Mouse (Mus musculus) megakaryocyte, embryonic 14.5 days (primary cell): ENCODE data around the gene Wdr78.

Experiments
- FLI1 ChIP-seq: IDR thresholded peaks from 2 replicates; pipeline ENCODE4 v1.6.1; 2012; ENCODE audit warnings: low read length, inconsistent platforms, mixed read lengths
- GATA1 ChIP-seq: IDR thresholded peaks from 3 replicates; pipeline ENCODE4 v1.6.1; 2012; ENCODE audit warnings: mixed read lengths, low read length, inconsistent platforms, borderline replicate concordance

DNA sequence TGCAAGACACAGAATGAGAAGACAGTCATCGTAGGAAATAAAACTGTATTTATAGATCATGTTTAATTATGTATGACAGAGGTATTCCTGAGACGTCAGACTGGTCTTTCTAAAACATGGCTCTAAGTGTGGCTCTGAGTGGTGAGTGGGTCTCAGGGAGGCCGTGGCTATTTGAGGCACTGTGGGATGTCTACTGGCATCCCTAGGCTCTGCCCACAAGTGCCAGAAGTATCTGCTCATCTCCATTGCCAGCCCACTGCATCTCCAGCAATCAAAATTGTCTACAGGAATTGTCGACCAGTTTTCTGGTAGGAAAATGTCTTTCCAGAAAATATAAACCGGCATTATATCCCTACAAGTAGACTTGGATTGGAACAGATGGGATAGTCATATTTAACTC, 57.4 kb downstream of the Wdr78 start:
- no peak for TF ChIP-seq GATA1
- no peak for TF ChIP-seq FLI1
